ENCODE assay signal across 24 mouse cellular contexts in genomic region chr1:170453455-170453854, GRCm38 (mm10).
DNase-seq lines count a peak whose midpoint lies in the region; ATAC-seq and TF ChIP-seq lines count a peak whose summit lies in the region.
"Had no signal": no experiment of that assay in that cellular context is flagged by ENCODE, and none has a peak within 500 bp of the region (broad histone marks: within the 10 kb centered on the region; RNA-seq: fewer than 3 reads in every experiment).

No protein-coding gene starts in this region.

- TF ChIP-seq EP300 in stomach, postnatal 0 days (optimal IDR thresholded peaks at IDR 0.05): no peak

- 0 out of 2 replicates have a peak overlapping the region, but pooled peaks have one; percentile 12 for H3K27ac ChIP-seq in hindbrain, embryonic 10.5 days
- H3K27ac ChIP-seq in hindbrain, postnatal 0 days: no peak overlapping the region
- H3K27ac ChIP-seq in kidney, adult 2 months (ENCODE audit: insufficient read depth, low read depth, low read length): peak overlapping the region; percentile 35
- H3K27ac ChIP-seq in neural tube, embryonic 14.5 days (ENCODE audit: low read depth, low read length): no peak overlapping the region
- H3K27ac ChIP-seq in stomach, postnatal 0 days (replicated peaks): no peak overlapping the region
- H3K27ac ChIP-seq: embryonic facial prominence, embryonic 13.5 days; embryonic facial prominence, embryonic 15.5 days; forebrain, embryonic 10.5 days; forebrain, embryonic 13.5 days; forebrain, embryonic 15.5 days had no signal

- no peaks in the 10 kb centered on the region for H3K27me3 ChIP-seq in hindbrain, embryonic 10.5 days (ENCODE audit: insufficient read depth, poor library complexity, severe bottlenecking)
- no peaks in the 10 kb centered on the region for H3K27me3 ChIP-seq in hindbrain, postnatal 0 days (ENCODE audit: insufficient read depth, low read length)
- H3K27me3 ChIP-seq in kidney, adult 2 months (replicated peaks; ENCODE audit: control insufficient read depth, insufficient read depth, low read length): no peaks in the 10 kb centered on the region
- H3K27me3 ChIP-seq in neural tube, embryonic 14.5 days (ENCODE audit: control insufficient read depth, insufficient read depth, low read length): no peaks in the 10 kb centered on the region
- H3K27me3 ChIP-seq in stomach, postnatal 0 days (ENCODE audit: control insufficient read depth, insufficient read depth, low read length): no peaks in the 10 kb centered on the region
- H3K27me3 ChIP-seq: embryonic facial prominence, embryonic 13.5 days; embryonic facial prominence, embryonic 15.5 days; forebrain, embryonic 13.5 days; forebrain, embryonic 15.5 days had no signal

- intact Hi-C loops in left cerebral cortex, postnatal 14 days (cut with DNase I): no loop called here

- WGBS in hindbrain, embryonic 10.5 days: 49% methylated on average over 3 of the region's 3 CpGs
- WGBS in hindbrain, postnatal 0 days: 38% methylated on average over 3 of the region's 3 CpGs
- 45% methylated on average over 3 of the region's 3 CpGs for WGBS in kidney, adult 2 months
- WGBS in neural tube, embryonic 14.5 days: 27% methylated on average over 3 of the region's 3 CpGs
- WGBS in stomach, postnatal 0 days: 35% methylated on average over 3 of the region's 3 CpGs

- H3K4me2 ChIP-seq in hindbrain, postnatal 0 days (ENCODE audit: low read depth, low read length): no peak overlapping the region
- no peak overlapping the region for H3K4me2 ChIP-seq in neural tube, embryonic 14.5 days (ENCODE audit: low read depth, low read length)
- no peak overlapping the region for H3K4me2 ChIP-seq in stomach, postnatal 0 days (replicated peaks; ENCODE audit: low read depth)
- H3K4me2 ChIP-seq: embryonic facial prominence, embryonic 13.5 days; embryonic facial prominence, embryonic 15.5 days; forebrain, embryonic 13.5 days; forebrain, embryonic 15.5 days had no signal

- TF ChIP-seq CTCF in hindbrain, postnatal 0 days (IDR thresholded peaks at IDR 0.05; ENCODE audit: low read depth): no peak
- no peak for TF ChIP-seq CTCF in kidney, adult 2 months (conservative IDR thresholded peaks at IDR 0.05; ENCODE audit: insufficient read depth, insufficient read length, low read depth, low read length)
- no peak for TF ChIP-seq CTCF in stomach, postnatal 0 days (IDR thresholded peaks at IDR 0.05; ENCODE audit: low read depth)

- no peak overlapping the region for H3K4me3 ChIP-seq in hindbrain, embryonic 10.5 days
- no peak overlapping the region for H3K4me3 ChIP-seq in hindbrain, postnatal 0 days (ENCODE audit: low read length)
- no peak overlapping the region for H3K4me3 ChIP-seq in kidney, adult 2 months (ENCODE audit: insufficient read depth, low read depth, low read length)
- no peak overlapping the region for H3K4me3 ChIP-seq in neural tube, embryonic 14.5 days (ENCODE audit: low read depth, low read length)
- H3K4me3 ChIP-seq in stomach, postnatal 0 days (ENCODE audit: low read depth, low read length): no peak overlapping the region
- H3K4me3 ChIP-seq: embryonic facial prominence, embryonic 13.5 days; embryonic facial prominence, embryonic 15.5 days; erythroblast, embryonic 14.5 days; forebrain, embryonic 10.5 days; forebrain, embryonic 13.5 days; forebrain, embryonic 15.5 days had no signal

- no peaks in the 10 kb centered on the region for H3K9me3 ChIP-seq in hindbrain, embryonic 10.5 days
- H3K9me3 ChIP-seq in hindbrain, postnatal 0 days (ENCODE audit: low read length): no peaks in the 10 kb centered on the region
- H3K9me3 ChIP-seq in neural tube, embryonic 14.5 days (ENCODE audit: control insufficient read depth, low read length): no peaks in the 10 kb centered on the region
- H3K9me3 ChIP-seq in stomach, postnatal 0 days (ENCODE audit: control insufficient read depth, low read length): no peaks in the 10 kb centered on the region
- H3K9me3 ChIP-seq: embryonic facial prominence, embryonic 15.5 days; forebrain, embryonic 15.5 days had no signal

- H3K4me1 ChIP-seq in hindbrain, embryonic 10.5 days (replicated peaks): peaks cover 24% of the 10 kb centered on the region
- H3K4me1 ChIP-seq in hindbrain, postnatal 0 days (ENCODE audit: insufficient read depth, low read length): no peaks in the 10 kb centered on the region
- peaks cover 24% of the 10 kb centered on the region for H3K4me1 ChIP-seq in kidney, adult 2 months (ENCODE audit: control insufficient read depth, insufficient read depth, low read length)
- peaks cover 3% of the 10 kb centered on the region; the same call in 1 of the 2 replicates for H3K4me1 ChIP-seq in neural tube, embryonic 14.5 days (ENCODE audit: control insufficient read depth, insufficient read depth, low read length)
- 0 out of 2 replicates have a peak, but pooled peaks cover 2% of the 10 kb centered on the region for H3K4me1 ChIP-seq in stomach, postnatal 0 days (replicated peaks; ENCODE audit: control insufficient read depth, insufficient read depth)
- H3K4me1 ChIP-seq: embryonic facial prominence, embryonic 15.5 days had no signal

- H3K36me3 ChIP-seq in hindbrain, embryonic 10.5 days: no peaks in the 10 kb centered on the region
- no peaks in the 10 kb centered on the region for H3K36me3 ChIP-seq in hindbrain, postnatal 0 days (ENCODE audit: insufficient read depth, low read length)
- no peaks in the 10 kb centered on the region for H3K36me3 ChIP-seq in kidney, adult 2 months (ENCODE audit: control insufficient read depth, insufficient read depth, low read length)
- no peaks in the 10 kb centered on the region for H3K36me3 ChIP-seq in neural tube, embryonic 14.5 days (ENCODE audit: control insufficient read depth, insufficient read depth, low read length)
- H3K36me3 ChIP-seq in stomach, postnatal 0 days (ENCODE audit: control insufficient read depth, insufficient read depth, low read length): no peaks in the 10 kb centered on the region
- H3K36me3 ChIP-seq: embryonic facial prominence, embryonic 13.5 days; embryonic facial prominence, embryonic 15.5 days; forebrain, embryonic 10.5 days; forebrain, embryonic 15.5 days had no signal

- no peak overlapping the region for H3K9ac ChIP-seq in hindbrain, postnatal 0 days (replicated peaks; ENCODE audit: low read length)
- no peak overlapping the region for H3K9ac ChIP-seq in neural tube, embryonic 14.5 days (replicated peaks; ENCODE audit: low read depth, low read length)
- H3K9ac ChIP-seq in stomach, postnatal 0 days (ENCODE audit: low read length): no peak overlapping the region
- H3K9ac ChIP-seq: embryonic facial prominence, embryonic 13.5 days; embryonic facial prominence, embryonic 15.5 days; forebrain, embryonic 13.5 days; forebrain, embryonic 15.5 days had no signal

- DNase-seq in hindbrain, embryonic 10.5 days (ENCODE audit: low spot score): no peak
- DNase-seq in hindbrain, postnatal 0 days (ENCODE audit: low spot score): no peak
- peak; percentile 23 for DNase-seq in kidney, adult 2 months
- DNase-seq in kidney, postnatal 4 days: no peak
- no peak for DNase-seq in neural tube, embryonic 10.5 days (ENCODE audit: extremely low spot score, low spot score)
- no peak for DNase-seq in stomach, postnatal 0 days (ENCODE audit: low spot score)
- DNase-seq in left cerebral cortex, postnatal 14 days (ENCODE audit: low spot score in 2 of 2): no peak
- DNase-seq: adrenal gland, adult 2 months; adrenal gland, postnatal 10 days; adrenal gland, postnatal 25 days; cerebellum, adult 11 months; cerebellum, adult 18-20 months; cerebellum, adult 8-10 months; cerebellum, adult 9-11 months; cerebellum, postnatal 14 days; cerebellum, postnatal 36 days; embryo, embryonic 11 days had no signal

- no peak for ATAC-seq in hindbrain, postnatal 0 days
- ATAC-seq in neural tube, embryonic 14.5 days (ENCODE audit: low read depth): peak; percentile 60; the same call in 1 of the 2 replicates
- ATAC-seq in stomach, postnatal 0 days (ENCODE audit: low FRiP score, low TSS enrichment): peak; percentile 61
- ATAC-seq: forebrain, embryonic 13.5 days; forebrain, embryonic 15.5 days had no signal

- TF ChIP-seq POLR2A in kidney, adult 2 months (IDR thresholded peaks at IDR 0.05; ENCODE audit: low read depth, low read length): no peak

Comparison
In these comparisons a context has a peak if more than half of its experiments do, and no peak if none do; other contexts are left out.
1. H3K27ac ChIP-seq: peak in hindbrain, embryonic 10.5 days (single experiment) and kidney, adult 2 months (single experiment); none in hindbrain, postnatal 0 days (single experiment), neural tube, embryonic 14.5 days (single experiment) and stomach, postnatal 0 days (single experiment).